Mouse (Mus musculus) T-helper 1 cell (primary cell): ENCODE measurements at regions not wholly inside any gene's neighbourhood (a gene's known extent, or its start where the extent isn't known, plus 50 kb on each side); places are given as distances from the start of the nearest gene placed in this dataset.

Experiments
- in situ Hi-C: fragments of 300-600 bp; cut with MboI, MseI; formaldehyde crosslinking; loops from one replicate; pipeline ENCODE4 v1.15.1; 2025; ENCODE audit warnings: high pct_unique_total_duplicates

DNA sequence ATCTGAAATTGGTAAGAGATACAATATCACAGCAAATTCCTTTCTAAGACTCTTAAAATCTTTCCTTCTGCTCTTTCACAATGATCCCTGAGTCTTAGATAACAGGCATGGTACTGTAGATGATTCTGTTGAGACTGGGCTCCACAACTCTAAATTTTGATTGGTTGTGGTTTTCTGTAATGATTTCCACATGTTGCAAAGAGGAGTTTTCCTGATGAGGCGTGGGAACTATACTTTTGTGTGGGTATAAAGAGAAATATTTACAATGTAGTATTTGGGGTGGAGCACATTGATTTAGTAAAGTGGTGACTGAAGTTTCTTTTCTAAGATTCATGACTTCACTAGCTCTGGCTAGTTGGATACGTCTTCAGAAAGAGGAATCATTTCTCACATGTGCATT, 653.2 kb downstream of the Gsdmc2 start:
- in situ Hi-C loops = no loop called here

DNA sequence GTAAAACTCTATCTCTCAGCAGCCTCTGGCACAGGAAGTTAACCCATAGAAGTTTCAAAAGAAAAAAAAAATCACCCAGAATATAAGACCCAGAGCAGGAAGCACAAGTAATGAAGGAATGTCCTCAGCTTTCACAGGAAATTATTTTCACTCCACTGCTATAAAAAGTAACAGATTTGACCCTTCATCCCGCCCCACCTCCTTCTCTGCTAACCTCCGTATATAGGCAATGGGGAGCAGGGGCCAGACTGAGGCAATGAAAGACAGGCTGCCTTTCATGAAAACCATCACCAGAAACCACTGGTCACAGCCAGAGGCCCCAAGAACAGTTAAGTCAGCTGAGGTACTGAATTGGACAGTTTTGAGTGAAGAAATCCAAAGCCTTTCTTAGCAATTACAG, 654.9 kb downstream of the Gsdmc2 start:
- in situ Hi-C loops = no loop called here

DNA sequence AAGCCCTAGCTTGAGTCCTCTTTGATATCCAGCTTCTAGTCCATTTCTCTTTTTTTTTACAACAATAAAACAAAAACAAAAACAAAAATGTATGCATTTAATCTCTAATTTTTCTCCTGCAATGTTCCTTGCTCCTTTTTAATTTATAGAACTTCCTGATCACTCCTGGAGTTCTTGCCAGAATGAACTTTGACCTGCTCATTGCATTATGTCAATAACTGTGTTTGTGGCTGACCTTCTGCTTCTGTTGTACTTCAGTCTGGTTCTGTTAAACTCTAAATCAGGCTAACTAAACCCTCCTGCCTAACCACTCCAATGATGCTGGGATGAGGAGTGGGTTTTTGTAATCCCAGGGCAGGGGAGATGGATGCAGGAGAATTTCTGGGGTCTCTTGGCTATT, 674.0 kb downstream of the Gsdmc2 start:
- in situ Hi-C loops = no loop called here

DNA sequence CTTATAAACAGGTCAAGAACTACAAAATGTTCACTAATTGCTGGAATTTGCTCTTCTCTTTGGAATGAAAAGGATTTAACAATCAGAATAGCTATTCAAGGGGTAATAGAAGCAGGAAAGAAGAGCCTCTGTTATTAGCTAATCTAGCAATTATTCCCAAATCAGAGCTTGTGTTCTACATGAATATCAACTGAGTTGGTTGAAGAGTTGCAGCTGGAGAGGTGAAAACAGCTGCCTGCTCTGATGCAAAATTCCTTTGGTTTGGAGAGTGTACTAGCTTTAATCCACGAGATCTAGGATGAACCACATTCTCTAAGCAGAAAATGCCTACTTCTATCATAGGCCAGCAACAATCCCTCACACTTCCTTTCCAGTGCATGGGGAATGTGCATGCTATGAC, 674.8 kb downstream of the Gsdmc2 start:
- in situ Hi-C loops = no loop called here

DNA sequence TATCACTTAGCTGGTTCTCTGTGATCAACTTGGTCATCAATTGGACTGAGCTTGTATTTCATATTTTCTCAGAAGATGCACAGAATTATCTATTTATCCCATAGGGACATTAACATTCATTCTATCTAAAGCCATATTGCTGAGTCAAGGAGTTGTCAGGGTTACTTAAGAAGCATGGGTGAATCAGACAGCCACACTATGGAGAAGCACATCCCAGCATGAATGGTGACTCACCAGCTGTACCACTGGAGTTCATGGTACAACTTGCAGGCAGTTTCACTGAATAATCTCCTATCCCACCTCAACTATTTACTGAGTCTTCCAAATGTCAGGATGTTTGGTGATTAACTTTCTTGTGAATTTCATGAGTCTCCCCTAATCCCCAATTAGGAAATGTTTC, 678.6 kb downstream of the Gsdmc2 start:
- in situ Hi-C loops = no loop called here

DNA sequence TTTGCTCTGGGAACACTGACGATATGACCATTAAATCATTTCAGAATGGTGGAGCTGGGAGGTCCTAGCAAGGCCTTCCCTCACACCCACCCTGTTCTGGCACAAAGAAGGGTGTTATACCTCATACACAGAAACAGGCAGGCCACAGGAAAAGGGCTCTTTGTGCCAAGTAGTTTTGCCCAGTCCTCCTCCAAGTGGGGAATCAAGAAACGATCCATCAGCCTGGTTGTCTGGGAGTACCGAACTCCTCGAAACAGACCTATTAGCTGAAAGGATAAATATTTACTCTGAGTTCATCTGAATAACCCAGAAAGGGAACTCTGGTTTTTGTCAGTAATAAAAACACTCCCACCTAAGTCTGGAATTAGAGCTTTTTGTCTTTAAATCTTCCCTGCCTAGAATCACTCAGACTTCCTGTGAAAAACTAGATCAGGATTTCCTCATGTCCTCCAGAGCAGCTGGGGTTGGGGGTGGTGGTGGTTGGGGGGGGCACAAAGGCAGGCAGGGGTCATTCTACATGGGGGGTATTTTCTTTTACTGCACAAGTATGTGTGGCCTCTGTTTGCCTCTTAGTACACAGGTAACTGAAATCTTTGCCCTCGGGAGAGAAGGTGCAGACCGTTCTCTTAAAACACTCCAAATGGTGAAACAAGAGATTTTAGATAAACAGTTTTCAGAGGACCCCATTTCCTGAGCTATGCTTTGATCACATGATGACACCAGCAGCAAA, 681.3 kb downstream of the Gsdmc2 start:
- in situ Hi-C loops = no loop called here

DNA sequence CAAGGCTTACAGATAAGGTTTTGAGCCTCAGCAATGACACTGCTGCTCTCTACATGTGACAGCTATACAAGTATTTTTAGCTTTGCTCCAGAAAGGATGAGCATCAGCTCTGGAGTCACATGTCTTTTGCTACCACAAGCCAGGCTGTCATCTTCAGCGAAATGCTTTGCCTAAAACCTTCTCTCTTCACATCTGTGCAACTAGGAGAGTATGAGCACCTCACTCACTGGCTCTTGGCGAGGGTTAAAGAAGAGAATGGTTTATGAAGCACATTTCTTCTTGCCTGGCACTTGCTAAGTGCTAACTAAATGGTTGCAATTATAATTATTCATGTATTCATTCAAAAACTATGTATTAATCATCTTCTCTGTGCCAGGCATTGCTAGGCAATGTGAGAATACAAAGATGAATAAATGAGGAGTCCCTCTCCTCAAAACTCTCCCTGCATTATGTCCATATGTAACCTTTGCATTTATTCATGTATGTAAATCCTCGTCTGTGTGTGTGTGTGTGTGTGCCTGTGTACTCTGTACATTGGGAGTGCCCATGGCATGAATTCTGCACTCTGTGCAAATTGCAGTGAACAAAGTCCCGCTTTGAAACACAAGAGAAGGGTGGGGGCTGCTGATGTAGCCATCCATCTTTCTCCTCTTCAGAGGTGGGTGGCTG, 682.0 kb downstream of the Gsdmc2 start:
- in situ Hi-C loops = no loop called here

DNA sequence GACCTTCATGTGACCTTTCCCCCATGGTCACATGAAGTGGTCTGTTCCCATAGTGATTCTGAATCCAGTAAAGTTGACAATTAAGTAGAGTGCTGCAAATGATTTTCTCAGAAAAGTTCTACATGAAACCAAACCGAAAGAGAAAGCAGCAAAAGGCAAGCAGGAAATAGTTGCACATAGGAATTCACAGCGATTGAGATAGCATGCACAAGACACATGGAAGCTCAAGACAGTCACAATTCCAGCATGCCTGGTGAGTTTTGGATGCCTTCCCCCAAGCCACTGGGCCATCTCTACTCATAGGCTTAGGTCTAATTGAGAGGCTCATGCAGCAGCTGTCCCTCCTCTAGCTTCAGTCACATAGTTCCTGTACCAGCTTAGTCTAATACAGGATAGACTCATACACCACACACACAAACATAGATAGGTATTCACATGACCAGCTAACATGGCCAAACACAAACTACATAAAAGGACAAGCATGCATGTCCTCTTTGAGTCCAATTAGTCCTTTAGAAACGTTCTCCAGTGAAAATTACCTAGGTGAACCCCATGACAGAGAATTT, 721.8 kb downstream of the Gsdmc2 start:
- in situ Hi-C loops = no loop called here

DNA sequence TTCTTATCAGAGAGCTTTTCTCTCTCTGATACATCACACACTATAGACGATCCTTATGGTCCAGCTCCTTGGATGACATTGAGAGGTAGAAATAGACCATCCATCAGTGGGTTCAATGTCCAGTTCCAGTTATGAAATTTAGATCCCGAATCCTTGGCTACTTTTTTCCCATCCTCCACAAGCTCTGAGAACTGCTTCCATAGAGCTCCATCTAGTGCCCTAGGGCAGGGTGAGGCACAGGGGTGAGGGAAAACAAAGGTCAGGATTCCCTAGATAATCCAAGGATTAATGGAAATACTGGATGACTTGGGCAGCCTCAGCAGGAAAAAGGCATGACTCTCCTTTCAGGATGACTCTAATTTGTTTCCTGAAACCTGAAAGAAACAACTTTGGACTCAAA, 732.1 kb downstream of the Gsdmc2 start:
- in situ Hi-C loops = no loop called here

DNA sequence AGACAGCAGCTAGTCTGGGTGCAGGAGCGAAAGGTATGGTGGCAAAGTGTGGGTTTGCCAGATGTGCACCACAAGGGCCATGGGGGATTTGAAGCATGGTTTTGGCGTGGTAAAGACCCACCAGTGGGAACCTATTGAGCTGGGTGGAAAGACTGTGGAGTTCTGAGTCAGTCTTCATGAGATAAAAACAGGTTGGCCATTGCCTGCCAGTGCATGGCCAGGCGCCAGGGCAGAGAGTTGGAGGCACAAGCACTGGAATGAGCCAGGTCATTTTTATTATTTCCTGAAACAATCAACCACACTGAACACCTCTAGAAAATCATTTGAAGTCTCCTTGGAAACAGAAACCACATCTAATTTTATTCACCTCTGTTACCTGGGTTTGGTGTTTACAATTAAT, 744.9 kb downstream of the Gsdmc2 start:
- in situ Hi-C loops = no loop called here

DNA sequence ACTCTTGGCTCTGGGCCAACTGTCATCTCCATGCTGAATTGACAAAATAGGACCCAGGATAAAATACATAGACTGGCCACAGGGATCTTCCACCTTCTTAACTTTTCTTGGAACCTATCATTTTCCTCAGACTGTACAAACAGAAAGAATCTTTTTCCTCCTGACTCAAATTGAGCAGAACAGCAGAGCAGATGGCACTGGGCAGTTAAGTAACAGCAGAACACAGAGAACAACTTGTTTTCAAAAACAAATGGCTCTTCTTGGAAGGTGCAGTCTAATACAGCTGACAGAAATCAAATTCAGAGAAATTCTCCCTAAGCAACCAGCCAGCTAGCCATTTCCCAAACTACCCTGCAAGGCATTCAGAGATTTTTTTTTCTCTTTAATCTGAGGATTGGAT, 763.0 kb downstream of the Gsdmc2 start:
- in situ Hi-C loops = loop anchor here (10.0 kb wide), 1 partner anchor 1013 kb away; no protein-coding TSS in a partner anchor

DNA sequence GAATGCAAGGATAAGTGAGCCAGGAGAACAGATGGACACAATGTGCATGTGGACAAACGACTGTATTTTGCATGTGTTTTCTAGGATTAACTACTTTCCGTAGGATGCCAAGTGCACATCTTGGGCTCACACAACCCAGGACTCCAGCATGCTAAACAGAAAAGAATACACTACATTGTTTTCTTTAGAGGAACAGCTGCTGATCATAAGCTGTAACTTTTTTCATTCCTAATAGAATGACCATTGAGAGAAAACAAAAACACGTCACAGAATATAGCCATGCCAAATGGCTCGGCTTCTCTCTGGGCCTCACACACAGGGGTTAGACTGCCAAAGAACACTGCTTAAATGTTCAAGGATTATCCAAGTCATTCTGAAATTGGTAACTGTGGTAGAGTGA, 765.2 kb downstream of the Gsdmc2 start:
- in situ Hi-C loops = loop anchor here (10.0 kb wide), 1 partner anchor 1015 kb away; no protein-coding TSS in a partner anchor

DNA sequence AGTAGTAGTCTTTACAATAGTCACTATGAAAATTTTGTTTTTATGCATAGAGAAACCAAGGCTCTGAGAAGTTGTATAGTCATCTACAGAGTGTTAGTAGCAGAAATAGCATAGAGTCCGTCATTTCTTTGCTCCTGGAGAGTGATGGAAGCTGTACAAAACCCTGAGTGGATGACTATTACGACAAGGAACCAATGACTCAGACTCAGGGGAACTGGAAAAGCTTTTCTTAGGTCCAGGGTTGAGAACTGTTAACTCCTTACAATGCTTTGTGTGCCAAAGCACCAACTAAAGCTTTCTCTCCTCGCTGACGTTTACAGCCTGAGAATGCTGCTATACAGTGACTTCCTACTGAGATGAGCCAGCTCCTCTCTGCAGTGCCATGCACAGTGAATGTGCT, 773.1 kb downstream of the Gsdmc2 start:
- in situ Hi-C loops = no loop called here

DNA sequence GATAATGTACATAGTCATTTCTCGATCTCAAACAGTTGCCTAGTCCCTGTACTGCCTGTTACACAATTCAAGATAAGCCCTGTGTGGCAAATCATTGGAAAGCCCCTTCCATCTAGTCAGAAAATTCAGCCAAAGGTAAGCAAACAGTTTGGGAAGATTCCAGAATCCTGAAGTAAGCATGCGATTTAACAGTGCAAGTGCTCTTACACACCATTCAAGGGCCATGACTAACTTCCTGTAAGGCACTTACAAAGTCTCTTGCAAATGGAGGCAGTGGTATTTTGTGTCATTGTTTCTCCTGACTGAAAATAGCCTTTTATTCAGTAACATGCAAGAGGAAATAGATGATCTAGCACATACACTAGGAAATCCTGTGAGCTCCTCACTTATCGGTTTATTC, 777.9 kb downstream of the Gsdmc2 start:
- in situ Hi-C loops = no loop called here

DNA sequence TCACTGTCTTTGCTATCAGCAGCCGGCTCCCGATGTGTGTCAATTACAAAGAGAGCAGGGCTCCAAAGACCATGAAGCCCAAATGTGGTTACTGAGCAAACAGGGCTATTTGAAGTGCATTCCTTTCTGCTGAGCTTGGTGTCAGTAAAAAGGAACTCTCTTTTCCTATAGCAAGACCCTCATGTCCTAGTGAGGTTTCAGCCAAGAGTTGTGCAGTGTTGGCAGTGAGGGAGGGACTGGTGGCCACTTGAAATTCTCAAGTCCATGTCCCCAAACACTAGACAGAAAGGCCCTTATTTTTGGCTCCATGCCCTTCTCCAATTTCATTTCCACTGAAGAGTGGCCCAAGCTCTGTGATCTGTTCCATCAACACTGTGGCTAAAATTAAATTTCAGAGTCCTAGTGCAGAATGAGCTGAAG, 778.9 kb downstream of the Gsdmc2 start:
- in situ Hi-C loops = no loop called here

DNA sequence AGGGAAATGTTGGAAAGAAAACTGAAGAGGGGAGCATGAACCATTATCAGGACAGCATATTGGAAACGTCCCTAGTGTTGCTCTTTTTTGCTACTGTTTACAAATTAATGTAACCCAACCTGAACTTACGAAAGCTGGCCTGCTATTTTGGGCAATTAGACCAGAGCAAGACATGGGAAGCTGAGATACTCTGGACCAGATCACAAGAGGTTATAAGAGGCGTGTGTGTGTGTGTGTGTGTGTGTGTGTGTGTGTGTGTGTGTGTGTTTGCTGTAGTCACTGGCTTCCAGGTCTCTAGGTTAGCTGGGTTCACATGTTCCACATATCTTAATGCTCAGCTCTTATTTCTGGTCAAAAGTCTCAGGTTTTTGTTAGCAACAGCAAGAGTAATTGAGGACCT, 783.1 kb downstream of the Gsdmc2 start:
- in situ Hi-C loops = no loop called here

DNA sequence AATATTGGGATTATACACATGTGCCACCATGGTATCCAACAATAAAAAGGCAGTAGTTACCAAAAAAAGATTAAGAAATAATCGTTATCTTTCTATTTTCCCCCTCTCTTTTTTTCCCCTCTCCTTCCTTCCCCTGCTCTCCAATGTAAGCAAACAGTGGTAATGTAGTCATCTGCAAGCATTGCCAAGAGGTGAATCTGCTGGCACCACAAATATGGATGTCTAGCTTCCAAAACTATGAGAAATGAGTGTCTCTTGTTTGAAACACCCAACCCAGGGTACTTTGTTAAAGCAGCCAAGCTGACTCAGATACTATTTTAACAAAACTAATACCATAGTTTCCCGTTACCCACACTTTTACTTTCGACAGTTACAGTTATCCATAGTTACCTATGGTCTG, 784.2 kb downstream of the Gsdmc2 start:
- in situ Hi-C loops = no loop called here

DNA sequence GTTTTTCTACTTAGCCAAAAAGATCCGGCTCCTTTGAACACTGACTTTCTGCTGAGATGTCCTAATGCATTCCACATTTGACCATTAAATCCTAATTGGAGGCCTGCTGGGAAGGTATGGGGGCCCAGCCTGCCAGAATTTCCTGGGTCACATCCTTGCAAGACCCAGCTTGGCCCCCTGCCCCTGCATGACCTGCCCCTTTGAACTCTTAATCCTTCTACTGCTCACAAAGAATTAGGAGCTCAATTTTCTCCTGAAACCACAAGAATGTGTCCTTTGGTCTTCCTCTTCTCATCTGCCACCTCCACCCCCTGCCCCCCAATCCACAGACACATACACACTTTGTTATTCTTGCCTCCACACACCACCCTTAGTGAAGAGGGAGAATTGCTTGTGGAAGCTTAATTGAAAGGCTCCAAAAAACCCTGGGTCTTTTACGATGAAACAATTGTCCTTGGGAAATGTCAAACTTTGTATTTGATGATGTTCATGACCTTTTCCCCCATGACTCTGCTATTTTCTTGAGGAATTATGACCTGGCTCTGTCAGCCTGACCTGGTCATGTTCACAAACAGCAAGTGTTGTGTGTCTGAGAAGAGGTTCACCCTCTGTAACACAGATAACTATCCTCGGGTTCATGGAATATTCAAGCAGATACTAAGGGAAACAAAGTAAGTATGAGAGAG, 792.3 kb downstream of the Gsdmc2 start:
- in situ Hi-C loops = no loop called here

DNA sequence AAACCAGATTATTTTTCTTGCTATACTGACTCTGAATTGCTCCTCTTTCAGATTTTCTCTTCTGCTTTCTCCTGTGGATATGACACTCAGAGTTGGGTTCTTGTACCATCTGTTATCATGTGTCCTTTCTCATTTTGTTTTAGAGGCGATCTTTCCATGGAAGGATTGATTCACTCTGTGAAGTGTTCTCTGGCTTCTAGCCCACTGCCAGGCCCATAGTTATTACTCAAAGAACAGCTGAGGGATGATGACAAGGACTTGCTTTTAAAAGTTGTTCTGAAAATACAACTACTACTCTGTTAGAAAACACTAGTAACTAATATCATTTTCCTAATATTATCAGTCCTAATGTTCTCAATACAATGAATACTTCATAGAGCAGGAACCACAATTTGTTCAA, 794.9 kb downstream of the Gsdmc2 start:
- in situ Hi-C loops = no loop called here

DNA sequence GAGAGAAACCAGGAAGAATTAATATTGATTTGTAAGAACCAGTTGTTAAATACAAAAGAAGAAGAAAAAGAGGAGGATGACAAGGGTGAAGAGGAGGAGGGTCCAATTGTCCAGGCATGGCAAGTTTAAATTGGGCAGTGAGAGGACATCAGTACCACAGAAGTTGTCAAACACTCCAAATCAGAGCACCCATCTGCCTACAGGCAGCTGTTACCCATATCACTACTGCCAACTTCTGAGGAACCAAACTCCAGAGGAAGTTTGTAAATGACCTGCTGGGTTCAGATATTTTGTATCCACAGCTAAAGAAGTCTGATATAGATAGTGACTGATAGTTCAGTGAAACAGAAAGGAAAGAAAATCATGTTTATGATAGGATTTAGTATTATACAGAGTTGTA, 802.6 kb downstream of the Gsdmc2 start:
- in situ Hi-C loops = no loop called here

DNA sequence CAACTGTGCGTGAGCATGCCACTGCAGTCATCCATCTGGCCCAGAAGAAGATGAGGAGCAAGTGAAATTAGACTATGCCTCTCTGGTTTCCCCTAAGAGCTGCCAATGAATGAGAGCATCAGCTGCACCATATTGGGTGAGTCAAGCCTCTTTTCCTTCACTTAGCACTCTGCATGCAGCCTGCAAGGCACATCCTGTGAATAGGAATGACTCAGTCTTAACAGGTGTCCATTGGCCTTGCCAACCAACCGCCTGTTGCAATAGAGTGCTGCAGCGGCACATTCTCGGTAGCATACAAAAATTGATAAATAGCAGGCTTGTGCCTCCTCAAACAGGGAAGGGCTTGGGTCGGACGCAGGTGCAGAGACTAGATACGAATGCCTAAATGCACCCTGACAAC, 808.7 kb downstream of the Gsdmc2 start:
- in situ Hi-C loops = no loop called here

DNA sequence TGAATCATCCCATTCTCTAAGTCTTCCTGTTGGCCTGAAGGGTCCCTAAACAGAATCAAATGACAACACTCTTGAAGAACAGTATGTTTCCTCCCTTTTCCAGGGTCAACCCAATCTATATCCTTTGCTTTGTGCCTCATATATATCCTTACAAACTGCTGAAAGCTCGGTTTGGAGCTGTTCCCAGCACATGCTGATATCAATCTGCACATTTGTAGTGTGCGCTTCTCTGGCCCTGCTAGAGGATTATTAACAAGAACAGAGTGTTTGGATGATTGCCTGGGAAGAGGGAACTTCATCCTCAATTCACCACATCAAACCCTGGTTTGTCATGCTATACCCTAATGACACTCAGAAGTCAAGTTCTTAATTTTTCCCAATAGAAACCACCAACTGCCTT, 824.2 kb downstream of the Gsdmc2 start:
- in situ Hi-C loops = loop anchor here (5.0 kb wide), 1 partner anchor 494 kb away; no protein-coding TSS in a partner anchor

DNA sequence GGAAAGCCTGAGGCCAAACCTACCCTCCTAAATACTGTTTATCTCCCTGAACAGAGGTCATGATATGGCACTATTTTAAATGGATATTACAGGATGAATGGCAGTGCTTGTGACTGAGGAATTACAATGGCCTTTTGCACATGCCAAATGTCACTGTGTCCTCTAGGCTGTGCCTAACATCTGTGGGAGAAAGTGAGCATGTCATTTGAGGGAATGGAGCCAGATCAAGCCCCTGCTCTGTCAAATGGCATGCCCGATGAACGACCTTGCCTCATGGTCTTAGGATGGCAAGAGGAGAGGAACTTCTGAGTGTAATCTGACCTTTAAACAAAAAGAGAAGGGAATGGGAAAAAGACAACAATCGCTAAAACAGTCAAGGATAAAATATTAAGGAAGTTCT, 827.0 kb downstream of the Gsdmc2 start:
- in situ Hi-C loops = no loop called here
